Mouse (Mus musculus): ENCODE measurements around the gene Rnf183.

The Rnf183 gene

DNA sequence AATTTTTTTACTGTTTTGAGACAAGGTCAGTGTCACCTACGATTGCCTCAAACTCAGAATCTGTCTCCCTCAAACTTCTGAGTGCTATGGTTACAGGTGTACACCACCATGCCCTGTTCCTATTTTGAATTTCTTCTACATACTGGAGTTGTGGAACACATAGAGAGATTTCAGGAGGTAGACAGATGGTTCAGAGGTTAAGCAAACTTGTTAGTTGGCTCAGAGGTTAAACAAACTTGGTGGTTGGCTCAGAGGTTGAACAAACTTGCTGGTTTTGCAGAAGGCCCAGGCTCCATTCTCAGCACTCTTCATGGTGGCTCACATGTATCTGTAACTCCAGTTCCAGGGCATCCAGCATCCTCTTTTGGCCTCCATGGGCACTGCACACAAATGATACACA lies 50.9 kb downstream of the Rnf183 start:
- no peak for DNase-seq (ENCODE audit: low read depth in 1 of 2, low spot score in 2 of 2)

DNA sequence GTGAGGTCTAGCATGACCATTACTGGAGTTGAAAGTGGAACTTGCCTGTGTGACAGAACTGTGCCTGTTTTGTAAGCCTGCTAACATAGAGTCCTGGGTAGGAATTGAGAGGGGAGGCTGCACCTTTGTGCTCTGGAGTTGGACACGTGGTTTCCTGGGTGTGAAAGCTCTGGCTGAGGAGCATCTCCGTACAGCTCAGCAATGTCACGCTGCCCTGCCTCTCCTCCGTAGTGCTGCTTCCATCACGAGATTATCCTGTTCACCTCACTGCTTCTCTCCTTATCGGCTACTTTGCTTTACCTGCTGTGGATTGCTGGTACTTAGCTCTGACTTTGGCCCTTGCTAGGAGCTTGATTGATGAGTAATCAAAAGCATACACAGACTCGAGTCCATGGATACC lies 51.3 kb downstream of the Rnf183 start:
- DNase-seq (ENCODE audit: low read depth in 1 of 2, low spot score in 2 of 2), result no peak

DNA sequence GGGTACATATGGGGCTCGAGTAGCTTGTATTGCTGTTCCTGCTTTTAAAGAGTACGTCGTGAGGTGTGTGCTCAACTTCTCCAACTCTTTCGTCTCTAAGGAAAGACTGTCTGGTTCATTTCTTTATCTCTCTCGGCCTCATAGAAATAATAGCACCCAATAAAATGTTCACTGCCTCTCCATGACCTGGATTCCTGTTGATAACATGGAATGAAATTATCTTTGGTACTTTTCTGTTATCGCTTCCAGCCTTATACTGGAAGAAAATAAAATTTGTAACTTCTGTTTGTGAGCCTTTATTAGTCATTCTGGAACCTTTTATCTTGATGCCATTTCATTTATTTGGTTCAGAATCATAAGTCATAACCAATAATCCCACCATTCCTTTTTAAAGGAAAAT lies 51.8 kb downstream of the Rnf183 start:
- DNase-seq (ENCODE audit: low read depth in 1 of 2, low spot score in 2 of 2), result no peak

DNA sequence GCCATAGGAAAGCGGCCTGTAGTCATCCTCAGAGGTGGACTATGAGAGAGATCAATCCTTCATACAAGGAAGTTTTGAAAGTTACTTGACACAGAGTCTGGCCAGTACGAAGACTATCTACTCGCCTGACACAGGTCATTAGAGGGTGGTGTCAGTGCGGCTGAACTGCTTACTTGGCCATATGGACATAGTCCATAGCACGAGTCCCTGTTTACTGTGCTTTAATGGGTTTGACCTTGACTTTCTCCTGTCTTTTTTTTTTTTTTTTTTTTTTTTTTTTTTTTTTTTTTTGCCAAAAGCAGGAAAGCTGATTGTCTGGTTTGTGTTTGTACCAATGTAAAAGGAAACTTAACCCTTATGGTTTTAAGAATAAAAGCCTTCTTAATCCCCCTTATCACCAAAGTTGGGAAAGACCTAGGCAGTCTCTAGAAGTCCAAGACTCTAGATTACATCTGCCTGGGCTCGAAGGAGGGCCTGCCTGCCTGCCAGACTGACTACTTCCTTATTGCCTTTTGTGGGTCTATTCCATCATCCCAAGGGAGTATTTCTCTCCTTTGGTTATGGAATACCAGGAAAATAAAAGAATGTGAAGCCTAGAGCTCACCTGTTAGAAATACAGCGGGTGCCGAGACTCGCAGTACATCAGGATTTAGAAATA lies 55.2 kb downstream of the Rnf183 start:
- no peak for DNase-seq (ENCODE audit: low read depth in 1 of 2, low spot score in 2 of 2)
